Mouse (Mus musculus): ENCODE data around the gene Asb10.
"Not testable (repeated sequence)": the region's sequence is repeated elsewhere in the genome, so short reads cannot be mapped to it uniquely, and the experiment has no call there.

Gene Asb10

DNA sequence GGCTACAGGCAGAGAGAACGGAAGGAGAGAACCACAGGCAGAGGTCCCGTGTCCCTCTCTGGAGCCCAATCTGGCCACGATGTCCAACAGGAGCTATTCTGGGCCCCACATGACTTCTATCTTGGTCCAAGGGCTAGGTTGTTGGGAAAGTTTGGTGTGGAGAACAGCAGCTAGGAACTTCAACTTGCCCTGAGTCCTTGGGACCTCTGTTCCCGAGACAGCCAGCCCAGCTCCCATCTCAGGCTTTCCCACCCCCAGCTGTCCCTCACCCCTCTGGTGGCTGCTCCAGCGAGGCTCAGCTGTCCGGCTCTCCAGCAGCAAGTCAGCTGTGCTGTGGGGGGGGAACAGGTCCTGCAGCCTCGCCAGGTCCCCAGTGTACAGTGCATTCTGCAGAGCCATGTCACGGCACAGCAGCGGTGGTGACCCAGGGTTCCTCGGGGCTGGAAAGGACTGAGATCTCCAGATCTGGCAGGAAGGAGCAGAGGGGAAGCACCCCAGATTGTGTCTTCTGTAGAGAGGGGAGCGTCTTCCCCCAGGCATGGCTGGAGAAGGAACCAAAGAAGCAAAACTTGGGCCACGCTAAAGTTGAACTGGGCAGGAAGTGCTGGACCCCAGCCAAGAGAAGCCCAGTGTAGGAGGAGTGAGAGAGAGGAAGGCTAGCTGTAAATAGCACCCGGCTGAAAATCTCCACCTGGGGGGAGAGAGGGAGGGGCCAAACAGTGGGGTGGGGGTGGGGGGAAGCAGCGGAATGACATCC is at the start of gene Asb10:
Gene Asb10 (minus strand): TSS at position 592 of the 757 bp plus-strand sequence.
- DNase-seq (ENCODE audit: low spot score in 2 of 2) = peak; percentile 26 to 39

DNA sequence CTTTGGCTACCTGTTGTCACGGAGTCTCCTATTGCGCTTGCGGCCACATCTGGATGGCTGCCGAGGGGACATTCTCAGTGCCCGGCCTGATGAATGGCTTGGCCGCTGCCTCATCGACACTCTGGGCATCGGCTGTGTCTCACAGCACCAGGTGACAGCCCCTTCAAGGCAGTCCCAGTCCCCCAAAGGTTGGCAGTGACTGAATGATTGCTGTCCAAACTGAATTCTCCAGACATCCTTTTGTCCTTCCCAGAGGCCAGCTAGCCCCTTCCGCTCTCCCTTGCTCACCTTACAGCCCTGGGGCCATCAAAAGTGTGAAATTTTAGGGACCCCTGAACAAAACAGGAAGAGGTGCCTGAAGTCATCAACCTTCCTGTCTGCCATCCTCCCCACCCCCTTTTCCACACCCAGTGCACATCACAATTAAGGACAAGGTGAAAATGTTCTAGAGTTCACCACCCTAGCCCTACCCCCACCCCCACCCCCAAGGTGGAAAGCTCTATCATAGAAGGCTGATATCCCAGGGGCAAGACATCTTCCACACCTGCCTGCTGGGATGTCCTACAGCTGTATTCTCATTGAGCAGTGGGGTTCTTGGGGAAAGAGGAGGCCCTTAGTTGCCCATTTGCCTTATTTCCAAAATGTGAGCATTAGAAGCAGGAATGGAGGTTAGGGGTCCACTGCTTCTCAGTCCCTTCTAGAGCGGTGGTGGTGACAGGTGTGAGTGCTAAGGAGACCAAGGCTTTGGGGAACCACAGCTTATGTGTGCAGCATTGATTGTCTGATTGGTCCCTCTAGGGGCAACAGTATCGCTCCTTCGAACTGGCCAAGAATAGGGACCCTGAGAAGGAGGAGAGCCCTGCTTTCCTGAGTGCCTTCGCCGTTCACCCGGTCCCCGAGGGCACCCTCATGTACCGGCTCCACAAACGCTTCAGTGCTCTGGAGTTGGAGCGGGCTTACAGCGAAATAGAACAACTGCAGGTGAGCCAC is 49.0 kb upstream of the Asb10 start:
- no peak for DNase-seq (ENCODE audit: low spot score in 2 of 2)

DNA sequence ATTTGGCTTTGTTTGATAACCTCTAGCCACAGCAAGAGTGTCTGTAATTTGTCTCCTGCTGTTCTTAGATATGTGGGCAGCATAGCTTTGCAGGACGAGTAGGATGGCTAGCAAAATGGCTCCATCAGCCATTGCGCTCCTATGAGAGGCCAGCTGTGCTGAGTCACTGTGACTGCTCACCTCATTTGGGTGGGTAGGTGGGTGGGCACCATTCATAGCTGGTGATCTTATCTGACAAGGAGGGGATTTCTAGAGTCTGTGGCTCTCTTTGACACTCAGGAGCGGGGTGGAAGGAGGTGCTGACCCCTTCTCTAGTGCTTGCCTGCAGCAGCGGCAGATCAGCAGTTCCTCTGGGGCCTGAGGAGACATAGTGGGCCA is 46.4 kb upstream of the Asb10 start:
- DNase-seq (ENCODE audit: low spot score in 2 of 2) = no peak

DNA sequence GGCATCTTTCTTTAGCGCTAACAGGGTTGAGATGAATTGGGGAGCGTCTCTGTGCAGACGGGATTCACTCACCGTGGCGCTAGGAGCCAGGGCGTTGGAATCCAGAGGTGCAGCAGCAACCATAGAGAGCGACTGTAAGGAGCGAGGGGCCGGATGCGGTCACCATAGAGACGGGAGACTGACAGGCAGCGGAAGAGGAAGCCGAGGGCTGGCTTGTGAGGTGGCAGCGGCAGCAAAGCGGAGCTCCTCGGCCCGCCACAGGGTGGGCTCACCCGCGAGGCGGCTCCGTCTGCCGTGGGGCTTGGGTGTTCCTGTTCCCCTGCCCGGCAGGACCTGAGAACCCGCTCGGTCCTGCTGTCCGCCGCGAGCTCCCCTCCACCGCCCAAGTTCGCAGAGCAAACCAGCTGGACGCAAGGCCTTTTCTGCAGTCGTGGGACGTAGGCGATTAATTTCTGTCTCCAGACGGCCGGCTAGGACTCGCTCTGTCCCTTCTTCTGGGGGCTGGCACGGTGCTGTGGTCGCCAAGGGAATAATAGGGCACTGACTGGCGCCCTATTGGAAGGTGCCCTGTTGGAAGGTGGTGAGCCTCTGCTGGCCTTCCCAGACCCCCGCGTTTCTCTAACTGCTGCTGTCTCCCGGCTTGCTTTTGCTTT is 45.9 kb upstream of the Asb10 start, which contains the start of gene Chpf2:
Gene Chpf2 (plus strand): TSS at position 195 of the 653 bp plus-strand sequence.
- peak; percentile 68 to 85 for DNase-seq (ENCODE audit: low spot score in 2 of 2)

DNA sequence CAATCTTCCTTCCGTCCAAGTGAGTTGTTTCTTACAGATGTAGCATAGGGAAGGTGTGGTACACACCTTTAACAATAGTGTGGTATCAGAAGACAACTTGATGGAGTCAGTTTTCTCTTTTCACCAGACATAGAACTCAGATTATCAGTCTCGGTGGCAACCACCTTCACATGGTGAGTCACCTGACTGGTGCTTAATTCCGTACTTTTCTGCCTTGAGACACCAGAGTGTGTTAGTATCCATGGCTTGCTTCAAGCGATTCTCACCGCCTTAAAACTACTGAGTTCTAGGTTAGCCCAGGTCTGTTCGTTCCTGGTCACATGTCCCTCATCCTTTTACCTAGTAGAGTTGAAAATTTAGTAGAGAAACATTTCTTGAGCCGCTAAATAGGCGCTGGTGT is 45.3 kb upstream of the Asb10 start:
- no peak for DNase-seq (ENCODE audit: low spot score in 2 of 2)

DNA sequence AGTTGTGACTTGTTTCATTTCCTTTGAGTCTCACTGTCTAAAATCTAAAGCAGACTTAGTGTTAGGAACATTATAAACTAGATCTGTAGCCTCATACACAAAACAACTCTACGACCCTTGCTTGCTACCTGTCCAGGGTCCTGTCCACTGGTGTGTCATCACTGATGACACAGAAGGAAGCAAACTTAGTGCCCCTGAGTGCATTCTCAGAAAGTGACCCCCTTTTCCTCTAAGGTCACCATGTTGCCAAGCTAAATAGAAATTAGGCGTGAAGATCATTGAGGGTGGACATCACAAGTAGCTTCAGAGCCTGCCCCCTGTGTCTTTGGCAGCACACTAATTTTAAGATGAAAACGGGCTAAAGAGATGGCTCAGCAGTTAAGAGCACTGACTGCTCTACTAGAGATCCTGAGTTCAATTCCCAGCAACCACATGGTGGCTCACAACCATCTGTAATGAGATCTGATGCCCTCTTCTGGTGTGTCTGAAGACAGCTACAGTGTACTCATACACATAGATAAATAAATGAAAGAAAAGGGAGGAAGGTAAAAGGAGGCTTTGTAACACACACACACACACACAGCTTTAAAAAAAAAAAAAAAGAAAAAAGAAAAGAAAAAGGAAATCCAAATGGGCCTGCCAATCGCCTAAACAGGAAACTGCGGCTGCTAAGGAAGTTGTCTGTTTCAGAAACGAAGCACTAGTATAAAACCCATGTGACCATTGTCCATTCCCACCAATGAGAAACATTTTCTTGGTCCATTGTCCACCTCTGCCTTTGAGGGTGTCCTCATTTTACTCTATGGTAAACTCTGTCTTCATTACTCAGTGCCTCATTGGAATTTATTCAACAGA is 37.6 kb upstream of the Asb10 start:
- DNase-seq (ENCODE audit: low spot score in 2 of 2) = no peak

DNA sequence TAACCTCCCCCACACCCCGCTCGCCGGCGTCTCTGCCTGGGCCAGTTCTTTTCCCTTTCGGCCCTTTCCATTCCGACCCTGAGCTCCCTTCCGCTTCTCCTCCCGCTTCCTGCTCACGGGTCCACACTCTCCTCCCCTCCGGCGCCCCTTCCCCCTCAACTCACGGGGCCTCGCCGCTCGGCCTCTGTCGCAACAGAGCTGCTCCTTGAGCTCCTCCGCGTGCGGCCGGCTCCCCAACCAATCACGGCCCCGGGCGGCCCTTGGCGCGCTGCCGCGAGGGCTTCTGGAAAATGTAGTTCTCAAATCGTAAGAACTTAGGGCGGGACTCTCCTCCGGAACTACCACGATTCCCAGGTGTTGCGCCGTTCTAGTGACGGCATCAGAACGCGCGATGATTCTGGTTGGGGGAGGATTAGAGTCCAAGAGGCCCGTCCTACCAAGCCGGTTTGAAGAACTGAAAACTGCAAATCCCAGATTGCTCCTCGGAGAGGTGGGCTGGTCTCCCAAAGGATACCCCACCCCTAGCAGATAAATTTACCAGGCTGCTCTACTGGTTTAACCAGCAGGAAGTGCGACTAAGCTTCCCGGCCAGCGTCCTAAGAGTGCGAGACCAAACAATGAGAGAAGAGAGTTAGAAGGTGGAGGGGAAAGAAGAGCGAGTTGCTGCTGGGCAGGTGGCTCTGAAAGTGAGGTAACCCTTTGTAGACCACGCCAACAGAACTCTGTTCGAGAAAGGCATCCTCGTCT is 36.6 kb upstream of the Asb10 start, which contains the start of gene Abcf2:
Gene Abcf2 (minus strand): TSS at position 285 of the 747 bp plus-strand sequence.
- DNase-seq (ENCODE audit: low spot score in 2 of 2) = peak; percentile 100

DNA sequence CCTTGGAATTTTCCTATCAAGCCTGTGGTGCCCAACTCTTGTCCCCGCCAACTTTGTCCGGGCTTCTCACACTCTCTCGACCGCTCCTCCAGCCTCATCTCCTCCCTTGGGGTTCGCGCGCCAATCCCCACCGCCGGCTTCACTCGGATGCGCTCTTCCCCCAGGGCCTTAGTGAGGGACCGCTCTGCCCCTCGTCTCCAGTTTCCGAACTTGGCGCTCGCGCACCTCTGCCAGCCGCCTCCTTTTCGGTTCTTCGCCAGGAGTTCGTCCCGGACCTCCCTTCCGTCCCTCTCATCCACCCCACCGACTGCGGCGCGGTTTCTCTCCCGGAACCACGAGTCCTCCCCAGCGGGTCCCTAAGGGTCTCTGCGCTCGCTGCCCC is 36.0 kb upstream of the Asb10 start:
- DNase-seq (ENCODE audit: low spot score in 2 of 2) = no peak

DNA sequence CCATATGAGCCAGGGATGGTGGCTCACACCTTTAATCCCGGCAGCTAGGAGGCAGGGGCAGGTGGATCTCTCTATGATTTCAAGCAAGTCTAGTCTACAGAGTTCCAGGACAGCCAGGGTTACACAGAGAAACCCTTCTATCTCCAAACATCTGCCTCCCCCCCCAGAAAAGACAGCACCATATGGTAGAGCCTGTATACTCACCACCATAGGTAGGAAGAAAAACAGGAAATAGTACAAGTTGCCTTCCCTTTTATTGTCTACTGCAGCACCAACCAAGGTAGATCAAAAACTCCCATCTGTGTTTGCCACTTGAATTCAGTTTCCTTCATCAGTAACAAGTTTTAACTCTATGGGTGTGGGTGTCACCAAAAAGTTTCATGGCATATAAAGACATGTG is 35.2 kb upstream of the Asb10 start:
- no peak for DNase-seq (ENCODE audit: low spot score in 2 of 2)

DNA sequence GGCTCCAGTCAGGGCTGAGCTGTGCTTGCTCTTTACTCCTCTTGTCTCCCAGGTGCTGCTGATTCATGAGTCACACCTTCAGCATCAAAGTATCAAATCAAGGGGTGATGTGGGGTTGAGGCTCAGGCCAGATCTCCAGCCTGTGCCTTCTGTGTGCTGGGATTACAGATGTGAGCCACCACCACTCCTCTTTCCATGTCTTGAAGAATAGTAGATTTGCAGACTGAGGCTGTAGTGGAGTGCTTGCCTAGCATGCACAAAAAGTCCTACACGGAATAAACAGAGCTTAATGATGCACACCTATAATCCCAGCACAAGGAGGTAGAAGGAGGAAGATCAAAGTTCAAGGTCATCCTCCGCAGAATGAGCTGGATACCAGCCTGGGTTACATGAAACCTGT is 15.9 kb upstream of the Asb10 start, which contains the start of gene 4931409K22Rik:
Gene 4931409K22Rik (minus strand): TSS at position 101 of the 400 bp plus-strand sequence.
- DNase-seq (ENCODE audit: low spot score in 2 of 2) = no peak

DNA sequence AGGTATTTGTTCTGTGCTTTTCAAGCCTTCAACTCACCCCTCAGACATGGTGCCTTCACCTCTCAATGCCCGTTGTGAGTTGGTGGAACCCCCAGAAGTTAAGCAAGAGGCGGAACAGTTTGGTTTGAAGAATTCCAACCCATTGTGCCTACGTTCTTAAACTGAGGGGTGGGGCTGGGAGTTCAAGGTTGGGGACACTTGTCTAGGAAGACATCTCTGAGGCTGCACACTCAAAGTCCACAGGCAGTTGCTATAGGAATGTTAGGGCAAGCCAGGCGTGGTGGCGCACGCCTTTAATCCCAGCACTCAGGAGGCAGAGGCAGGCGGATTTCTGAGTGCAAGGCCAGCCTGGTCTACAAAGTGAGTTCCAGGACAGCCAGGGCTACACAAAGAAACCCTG is 14.6 kb upstream of the Asb10 start:
- DNase-seq (ENCODE audit: low spot score in 2 of 2) = not testable (repeated sequence)

DNA sequence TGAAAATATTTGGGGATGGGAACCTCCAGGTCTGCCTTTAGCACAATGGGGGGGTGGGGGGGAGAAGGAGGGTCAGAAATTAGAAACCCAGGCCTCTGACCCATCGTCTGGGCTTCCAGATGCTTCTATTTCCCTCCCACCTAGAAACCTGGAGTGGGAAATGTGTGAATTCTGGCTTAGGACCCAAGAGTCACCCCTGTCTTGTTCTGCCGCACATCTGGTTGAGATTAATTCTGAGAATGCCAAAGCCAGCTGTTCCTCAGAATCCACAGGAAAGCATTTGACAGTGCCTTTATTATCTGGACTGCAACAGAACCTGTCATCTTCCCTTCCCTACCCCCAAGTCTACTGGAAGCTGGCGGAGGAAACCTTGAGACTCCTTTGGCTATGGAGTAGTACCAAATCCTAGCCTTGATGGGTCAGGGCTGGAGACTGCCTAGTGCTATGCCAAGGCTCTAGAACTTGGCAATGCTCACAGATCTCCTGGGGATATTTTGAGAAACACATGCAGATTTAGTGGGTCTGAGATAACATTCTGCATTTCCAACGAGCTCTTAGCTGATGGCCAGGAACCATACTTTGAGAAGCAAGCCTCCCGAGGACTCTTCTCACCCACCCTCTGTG is 13.0 kb upstream of the Asb10 start:
- no peak for DNase-seq (ENCODE audit: low spot score in 2 of 2)

DNA sequence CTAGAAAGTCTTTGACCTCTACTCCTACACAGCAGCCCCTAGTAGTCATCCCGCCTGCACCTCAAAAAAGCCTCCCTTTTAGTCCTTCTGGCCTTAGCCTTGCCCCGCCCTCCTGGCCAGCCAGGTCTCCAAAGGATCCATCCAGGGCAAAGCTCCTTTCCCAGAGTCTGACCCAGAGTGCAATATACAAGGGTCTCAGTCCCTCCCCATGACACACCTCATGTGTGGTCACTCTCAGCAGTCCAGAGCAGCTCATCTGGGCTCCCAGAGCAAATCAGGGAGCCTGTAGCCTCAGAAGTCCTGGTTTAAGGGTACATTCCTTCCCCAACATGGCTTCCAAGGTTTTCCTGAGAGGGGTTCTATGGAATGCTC is 10.5 kb upstream of the Asb10 start:
- DNase-seq (ENCODE audit: low spot score in 2 of 2) = no peak

DNA sequence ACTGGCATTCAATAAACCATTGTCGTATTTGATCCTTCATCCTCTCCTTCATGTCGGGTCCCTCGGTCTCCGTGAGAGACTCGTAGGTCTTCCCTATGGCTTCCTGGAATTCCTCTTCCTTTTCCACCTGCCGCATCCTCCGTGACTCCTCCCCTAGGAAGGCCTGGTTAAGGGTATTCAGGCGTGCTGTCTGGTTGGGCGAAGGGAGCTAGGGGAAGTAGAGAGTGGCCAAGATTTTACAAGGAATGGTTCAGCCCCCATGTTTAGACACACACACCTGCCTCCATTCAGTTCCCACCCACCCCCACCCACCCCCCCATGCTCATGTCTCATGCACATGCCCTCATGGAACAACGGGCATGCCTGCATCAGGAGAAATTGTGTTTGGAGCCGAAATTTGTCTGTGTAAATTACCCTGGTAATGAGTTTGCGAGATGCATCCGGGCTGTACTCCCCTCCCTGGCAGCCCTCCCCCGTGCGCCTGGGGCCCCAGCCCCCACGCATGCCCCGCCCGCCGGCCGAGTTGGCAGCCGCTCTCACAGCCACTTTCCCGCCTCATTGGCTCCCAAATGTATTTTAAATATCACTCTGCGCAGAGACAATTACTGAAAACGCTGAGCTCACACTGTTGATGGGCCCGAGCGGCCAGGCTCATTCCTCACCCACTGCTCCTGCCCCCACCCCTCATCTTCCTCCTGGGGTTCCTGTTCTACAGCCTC is 10.0 kb upstream of the Asb10 start:
- DNase-seq (ENCODE audit: low spot score in 2 of 2) = peak; percentile 54 to 64

DNA sequence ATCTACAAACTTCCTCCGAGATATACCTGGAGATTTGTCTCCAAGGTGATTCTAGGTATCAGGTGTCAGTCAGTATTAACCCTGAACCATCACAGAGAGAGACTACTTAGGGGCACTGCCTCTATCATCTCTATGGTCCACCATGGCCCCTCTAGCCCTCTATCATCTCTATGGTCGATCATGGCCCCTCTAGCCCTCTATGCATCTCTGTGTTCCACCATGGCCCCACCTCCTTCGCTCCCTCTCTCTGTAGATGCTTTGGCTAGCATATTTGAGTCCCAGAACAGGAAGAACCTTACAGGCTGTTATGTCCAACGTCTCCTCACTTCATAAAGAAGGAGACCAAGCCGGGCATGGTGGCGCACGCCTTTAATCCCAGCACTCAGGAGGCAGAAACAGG is 1.9 kb upstream of the Asb10 start:
- no peak for DNase-seq (ENCODE audit: low spot score in 2 of 2)

DNA sequence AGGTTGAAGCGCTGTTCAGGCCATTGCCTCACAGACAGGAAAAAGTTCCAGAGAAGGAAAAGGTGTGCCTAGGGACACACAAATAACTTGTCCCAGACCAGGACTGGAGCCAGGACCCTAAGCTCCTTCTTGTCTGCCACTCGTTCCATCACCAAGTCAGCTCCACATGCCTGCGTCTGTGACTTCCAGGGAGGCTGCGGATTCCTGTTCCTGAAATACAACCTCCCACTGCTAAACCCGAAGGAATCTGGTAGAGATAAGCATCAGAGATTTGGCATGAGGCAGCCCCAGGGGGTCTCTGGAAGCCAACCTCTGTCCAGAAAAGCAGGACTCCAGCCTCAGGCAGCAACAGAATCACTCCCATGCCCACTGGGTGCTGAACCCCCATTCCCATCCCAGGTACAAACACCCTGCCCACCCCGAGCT is 379 bp upstream of the Asb10 start:
- no peak for DNase-seq (ENCODE audit: low spot score in 2 of 2)

DNA sequence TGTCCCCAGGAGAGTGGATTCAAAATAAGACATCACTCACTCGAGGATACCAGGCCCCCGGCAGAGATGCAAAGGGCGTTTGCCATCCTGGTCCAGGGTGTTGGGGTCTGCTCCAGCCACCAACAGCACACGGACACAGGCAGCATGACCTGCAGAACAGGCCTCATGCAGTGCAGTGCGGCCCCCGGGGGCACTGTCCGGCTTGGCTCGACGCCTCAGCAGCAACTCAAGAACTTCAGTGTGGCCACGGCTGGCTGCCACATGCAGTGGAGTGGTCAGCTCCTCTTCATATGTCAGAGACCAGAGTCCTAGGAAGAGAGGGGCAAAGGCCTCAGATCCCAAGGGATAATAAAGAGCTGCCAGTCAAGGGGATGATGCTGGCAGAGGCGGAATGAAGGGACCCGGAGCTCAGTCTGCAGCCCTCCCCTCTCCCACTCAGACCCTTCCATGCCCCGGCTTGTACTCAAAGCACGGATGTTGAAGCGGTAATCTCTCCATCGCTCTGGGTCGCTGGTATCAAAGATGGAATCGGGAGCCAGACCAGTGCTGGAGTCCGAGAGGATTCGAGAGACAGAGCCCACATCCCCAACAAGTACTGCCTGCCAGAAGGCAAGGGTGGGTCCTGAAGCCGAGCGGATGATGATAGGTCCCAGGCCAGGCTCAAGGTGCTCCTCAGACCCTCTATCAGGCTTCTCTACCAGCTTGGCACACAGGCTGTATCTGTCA is 1.0 kb downstream of the Asb10 start:
- no peak for DNase-seq (ENCODE audit: low spot score in 2 of 2)

DNA sequence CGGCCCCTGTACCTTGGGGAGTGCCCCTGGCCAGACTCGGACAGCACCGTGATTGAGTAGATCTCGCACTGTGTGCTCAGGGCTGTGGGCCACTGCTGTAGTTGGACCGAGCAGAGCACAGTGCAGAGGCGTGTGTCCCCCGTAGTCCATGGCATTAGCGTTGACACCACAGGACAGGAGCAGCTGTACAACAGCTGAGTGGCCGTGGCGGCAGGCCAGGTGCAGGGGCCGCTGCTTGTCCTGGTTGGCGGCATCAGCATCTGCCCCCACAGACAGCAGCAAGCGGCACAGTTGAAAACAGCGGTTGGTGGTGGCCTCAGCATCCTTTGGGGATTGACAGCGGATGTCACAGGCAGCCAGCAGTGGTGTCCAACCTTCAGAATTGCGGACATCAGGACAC is 3.2 kb downstream of the Asb10 start:
- DNase-seq (ENCODE audit: low spot score in 2 of 2) = no peak

DNA sequence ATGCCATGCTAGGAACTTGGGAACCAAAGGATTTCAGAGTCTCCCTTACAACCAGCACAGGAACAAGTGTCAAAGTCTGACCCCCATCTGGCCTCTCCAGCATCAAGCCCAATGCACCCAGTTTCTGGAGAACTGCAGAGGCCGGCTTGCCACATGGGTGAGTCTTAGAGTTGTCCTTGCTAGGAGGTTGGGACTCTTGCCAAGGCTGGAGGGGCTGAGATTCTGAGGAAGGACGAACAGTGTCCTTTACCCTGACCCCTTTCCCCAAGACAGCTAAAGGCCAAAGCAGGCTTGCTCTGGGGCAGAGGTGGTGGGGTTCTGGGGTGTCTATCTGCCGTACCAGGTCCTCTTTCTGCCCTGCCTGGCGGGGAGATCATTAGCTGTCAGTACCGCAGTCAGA is 4.3 kb downstream of the Asb10 start:
- no peak for DNase-seq (ENCODE audit: low spot score in 2 of 2)
